Mouse (Mus musculus) retina, adult 2 months (tissue): ENCODE measurements around the gene Tbc1d14.

Source experiments
- DNase-seq: peaks from one replicate; pipeline ENCODE4 v3.0.0-alpha.2; 2012; ENCODE audit warnings: low read depth, low spot score

The Tbc1d14 gene

DNA sequence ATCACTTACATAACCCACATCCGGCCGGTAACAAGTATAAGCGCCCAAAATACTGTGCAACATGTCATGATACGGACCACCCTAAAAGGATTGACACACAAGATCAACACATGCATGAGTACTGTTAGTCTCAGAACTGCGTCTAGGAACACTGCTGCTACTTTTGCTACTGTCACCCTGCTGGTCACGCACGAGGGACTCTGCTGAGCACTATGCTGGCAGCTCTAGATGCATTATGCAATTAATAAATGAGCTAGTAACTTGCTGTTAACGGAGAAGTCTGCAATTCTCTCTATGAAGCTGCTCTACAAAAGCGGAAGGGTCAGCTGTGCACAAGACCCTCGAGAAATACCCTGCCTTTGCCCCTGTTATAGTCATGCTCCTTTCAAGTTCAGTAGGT, 84.7 kb downstream of the Tbc1d14 start:
- no peak for DNase-seq

DNA sequence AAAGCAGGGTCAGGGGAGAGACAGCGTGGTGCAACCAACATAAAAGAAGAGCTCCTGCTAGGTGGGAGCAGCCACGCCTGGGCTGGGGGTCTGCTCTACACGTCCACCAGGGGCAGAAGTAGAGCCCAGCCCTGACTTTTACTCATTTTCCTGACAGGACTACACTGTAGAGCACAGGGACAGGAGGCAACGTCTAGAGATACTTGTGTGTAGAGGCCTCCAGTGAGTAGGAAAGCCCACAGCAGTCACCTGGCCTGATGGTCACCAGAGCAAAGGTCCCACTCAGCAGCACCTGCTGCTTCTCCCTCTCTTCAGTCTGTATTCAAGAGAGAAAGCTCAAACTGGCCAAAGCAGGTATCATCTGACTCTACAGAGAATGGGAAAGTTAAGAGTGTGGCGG, 87.4 kb downstream of the Tbc1d14 start:
- DNase-seq = no peak

DNA sequence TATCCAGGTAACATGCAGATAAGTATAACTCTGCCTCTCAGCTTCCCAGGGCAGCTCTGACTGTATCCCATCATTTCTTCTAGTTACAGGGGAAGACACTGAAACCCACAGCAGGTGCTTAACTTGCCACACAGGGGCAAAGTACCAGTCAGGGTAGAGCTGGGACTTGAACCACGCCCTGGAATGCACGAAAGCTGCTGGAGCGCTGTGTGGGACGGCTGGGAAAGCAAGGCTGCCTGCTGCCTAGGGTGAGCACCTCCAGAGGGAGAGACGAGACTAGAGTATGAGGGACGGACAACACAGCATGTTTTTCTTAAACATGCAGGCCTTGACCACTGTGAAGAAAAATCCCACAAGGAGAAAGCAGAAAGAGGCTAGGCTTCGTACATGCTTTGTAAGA, 87.8 kb downstream of the Tbc1d14 start:
- DNase-seq = no peak

DNA sequence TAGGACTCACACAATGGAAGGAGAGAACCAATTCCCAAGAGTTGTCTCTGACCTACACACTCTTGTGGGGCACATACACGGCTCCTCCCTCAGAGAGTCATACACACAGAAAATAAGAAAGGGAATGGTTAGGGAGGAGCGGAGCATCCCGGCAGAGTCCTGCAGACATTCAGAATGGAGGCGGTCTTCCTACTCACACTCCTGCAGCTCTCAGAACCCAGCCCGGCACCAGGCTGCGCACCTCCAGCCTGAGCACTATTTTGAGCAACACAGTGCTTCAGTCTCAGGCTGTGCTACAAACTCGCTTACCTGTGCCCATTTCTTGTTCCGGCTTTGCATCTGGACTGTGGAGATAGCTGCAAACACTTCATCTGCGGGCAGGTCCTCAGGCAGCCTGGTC, 98.4 kb downstream of the Tbc1d14 start:
- no peak for DNase-seq

DNA sequence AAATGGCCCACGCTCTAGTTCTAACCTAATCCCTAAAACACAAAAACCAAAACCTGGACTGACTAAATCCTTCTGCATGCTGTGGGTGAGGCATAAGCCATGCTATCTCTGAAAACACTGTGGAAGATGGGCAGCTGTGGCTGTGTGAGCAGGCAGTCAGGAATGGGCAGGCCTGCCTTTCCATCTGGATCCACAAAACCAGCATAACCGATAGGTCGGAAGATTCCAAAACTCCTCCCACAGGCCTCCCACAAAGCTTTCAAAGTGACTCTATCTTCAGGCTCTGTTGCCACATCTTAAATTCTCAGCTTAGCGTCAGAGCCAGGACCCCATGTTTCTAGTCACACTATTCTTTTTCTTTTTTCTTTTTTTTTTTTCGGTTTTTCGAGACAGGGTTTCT, 99.2 kb downstream of the Tbc1d14 start:
- DNase-seq = no peak

DNA sequence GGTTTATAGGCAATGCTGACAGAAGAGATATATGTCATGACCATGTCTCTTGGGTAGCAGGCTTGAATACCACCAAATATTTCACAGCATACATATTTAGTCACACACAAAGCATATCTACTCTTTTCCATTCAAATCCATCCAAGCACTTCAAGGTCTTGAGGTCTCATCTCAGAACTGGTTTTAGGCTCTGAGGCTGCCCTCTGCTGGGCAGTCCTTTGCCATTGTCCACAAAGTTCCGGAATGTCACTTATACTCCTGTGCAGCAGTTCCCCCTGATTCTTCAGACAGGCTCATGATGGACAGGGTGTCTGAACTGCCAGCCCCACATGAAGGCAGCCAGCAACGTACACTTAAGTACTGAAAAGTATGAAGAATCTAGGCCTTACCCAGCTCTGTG, 103.9 kb downstream of the Tbc1d14 start:
- DNase-seq = no peak

DNA sequence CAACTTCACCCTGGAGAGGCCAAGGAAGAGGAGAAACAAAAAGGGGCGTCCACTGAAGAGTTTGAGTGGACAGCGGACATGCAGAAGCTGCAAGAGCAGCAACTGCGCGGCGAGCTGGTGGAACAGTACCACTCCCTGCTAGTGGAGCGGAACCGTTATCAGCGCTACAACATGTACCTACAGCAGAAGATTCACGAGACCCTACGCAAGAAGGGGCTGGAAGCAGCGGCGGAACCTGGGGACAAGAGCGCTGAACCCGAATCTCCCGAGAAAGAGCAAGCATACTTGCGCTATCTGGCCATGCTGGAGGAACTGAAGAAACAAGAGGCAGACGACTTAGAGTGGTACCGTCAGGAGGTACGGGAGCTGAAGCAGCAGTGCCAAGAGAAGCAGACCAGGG, 107.8 kb downstream of the Tbc1d14 start:
- DNase-seq = no peak

DNA sequence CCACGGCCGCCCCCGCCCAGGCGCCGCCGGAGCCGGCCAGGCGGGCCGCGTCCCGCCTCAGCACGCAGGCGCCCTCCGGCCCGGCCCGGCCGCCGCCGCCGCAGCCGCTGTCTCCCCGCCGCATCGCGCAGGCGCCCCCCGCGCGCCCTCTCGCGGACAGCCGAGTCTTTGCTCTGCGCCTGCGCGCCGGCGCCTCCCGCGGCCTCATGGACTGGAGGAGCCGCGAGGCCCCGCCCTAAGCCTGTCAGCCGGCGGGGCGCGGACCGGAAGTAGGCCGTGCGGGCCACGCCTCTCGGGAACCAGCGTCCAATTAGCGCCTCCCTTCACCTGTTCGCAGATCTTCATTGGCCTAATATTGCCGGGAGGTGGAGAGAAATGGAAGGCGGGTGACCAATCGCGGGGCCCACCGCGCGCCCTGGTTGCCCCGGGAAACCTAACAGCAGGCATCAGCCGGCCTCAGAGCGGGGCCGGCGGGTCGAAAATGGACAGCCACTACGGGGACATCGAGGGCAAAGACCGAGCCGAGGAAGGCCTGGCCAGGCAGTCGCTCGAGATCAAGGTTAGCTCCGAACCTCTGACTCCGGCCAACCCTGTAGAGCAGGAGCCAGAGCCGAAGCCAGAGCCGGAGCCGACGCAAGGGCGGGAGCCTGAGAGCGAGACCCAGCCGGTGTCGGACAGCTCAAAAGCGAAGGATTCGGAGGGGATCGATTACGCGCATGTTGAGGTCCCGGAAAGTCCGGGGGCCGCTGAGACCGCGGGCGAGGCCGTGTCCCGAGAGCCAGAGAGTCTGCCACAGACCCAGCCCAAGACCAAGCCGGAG, 108.7 kb downstream of the Tbc1d14 start, which contains the start of the genes Tada2b and Ccdc96:
Tada2b (minus strand) TSS at position 115 of the 820 bp plus-strand sequence.
Ccdc96 (plus strand) TSS at position 418 of the 820 bp plus-strand sequence.
- peak; percentile 96 for DNase-seq

DNA sequence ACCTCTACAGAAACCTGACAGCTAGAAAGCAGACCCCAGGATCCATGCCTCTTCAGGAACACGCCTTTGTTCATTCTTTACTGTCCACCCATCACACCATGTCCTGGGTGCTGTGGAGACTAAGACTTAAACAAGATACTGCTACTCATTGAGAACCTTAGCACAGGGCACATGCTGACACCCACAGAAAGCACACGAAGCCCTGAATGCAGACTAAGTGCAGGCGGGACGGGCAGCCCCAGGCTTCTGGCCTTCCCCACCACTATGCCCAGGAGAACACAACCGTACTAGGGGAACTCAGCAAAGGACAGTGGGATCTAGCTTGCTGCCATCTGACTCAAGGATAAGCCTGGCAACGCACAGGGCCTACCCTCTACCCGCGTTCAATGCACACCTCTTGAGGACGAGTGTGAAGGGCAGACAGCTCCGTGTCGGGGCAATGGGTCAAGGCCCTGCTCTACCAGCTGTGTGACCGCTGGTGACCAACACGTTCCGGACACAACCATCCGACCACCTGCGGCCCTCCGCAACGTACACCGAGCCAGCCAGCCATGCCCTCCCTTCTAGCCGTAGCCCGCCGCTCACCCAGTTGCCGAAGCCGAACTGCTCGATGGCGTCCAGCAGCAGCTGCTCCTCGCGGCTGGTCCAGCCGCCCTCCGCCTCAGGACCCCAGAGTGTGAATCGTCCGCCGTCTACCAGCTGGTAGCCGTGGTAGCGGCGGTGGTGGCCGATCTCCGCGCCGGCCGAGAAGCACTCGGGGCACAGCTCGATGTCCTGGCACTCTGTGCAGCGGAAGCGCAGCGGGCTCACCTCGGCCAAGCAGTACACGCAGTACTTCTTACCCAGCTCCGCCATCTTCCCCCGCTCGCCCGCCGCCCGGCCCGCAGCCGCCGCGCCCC, 109.6 kb downstream of the Tbc1d14 start:
- no peak for DNase-seq

DNA sequence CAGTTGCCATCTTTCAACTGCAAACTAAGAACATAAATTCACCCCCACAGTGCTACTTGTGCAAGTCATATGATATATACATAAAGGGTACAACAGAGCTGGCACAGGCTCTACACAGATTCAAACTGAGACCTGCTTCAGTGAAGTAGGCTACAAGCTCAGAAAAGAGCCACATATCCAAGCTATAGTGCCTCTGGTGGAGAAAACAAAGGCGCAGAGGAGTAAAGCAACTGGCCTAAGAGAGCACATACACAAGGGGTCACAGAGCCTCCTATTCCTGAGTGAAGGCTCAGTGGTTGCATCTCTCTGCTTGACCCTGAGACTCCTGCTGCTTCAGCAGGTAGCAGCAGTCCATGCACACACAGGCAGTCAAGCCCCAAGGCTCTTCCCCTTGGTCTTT, 112.0 kb downstream of the Tbc1d14 start:
- no peak for DNase-seq

DNA sequence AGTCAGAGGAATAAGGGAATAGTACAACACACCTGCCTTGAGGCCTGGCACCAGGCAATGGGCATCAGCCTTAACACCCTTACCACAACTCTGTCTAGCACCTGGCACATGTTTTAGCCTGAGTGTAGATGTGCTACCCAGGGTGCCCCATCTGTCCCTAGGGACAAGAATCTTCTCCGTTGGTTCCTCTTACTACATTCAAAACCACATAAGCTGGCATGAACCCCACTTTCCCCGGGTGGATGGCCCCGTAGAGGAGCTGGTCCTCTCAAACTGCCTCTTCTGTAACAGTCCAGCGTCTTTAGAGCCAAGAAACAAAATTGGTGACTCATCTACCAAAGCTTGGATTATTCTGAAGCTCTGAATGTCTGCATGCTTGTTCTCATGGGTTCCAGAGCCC, 112.7 kb downstream of the Tbc1d14 start:
- DNase-seq = no peak

DNA sequence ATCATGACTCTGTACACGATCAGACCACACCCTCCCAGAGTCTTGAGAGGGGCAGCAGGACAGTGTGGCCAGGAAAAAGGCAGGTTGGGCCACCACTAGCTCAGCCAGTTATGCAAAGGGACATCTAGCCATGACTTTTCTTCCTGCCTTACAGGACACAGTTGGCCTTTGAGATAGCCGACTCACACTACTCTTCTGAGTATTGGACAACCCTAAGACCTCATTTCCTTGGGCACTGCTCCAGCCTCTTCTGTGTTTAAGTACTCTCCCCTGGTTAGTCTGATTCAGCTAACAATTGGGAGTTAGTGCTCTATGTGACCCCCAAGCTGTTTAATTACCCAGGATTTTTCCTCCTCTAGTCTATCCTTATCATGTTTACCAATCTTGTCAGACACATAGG, 113.3 kb downstream of the Tbc1d14 start:
- DNase-seq = no peak

DNA sequence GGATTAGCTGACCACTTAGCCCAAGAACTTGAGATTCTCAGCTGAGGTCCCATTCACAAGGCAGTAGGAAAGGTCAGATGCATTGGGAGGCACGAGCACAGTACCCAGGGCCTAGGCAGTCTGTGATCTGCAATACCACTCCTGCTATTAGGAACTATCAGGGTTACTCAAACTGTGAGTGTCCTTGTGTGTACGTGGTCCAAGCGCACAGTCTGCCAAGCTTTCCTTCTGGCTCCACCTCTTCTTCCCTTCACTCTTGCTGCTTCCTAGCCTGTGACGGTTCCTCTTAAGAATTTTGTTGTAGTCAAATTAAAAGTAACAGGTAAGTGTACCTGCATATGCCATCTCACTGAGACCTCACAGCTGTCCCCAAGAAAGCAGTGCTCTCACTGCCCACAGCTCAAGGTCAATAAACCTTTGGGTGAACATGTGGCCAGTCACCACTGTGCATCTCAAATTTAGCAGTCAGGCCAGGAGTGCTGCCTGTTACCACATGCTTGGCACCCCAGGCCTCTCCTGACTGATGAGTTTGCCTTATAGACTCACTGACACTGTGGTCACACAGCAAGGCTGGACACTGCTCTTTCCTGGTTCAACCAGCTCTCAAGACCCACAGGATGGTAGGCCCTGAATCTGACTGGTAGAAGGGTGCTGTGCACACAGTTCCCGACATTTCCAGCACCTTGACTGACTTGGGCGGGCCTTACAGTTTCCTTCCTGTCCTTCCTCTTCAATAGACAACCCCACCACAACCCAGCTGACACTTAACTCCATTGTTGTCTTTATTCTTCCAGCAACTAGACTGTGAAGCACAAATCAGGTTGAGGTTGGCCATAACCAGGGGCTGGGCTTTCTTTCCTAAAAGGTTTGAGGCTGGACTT, 114.3 kb downstream of the Tbc1d14 start:
- DNase-seq = no peak

DNA sequence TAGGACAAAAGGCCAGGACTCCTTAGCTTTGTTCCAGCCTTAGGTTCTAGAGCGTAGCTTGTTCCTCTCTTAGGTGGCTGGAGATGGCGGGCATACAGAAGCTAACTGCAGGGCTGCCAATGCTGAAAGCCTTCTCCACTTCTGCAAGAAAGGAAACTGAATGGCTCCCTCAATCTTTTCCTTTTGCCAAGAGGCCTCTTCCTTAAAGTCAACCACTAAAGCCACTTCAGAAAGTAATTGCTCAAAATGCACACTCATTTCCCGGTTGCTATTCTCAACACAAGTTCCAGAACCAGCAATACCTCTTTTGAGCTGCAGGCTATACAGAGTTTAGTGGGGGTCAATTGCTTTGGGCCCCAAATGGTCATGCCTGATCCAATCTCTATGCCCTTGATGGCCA, 115.6 kb downstream of the Tbc1d14 start:
- DNase-seq = no peak

DNA sequence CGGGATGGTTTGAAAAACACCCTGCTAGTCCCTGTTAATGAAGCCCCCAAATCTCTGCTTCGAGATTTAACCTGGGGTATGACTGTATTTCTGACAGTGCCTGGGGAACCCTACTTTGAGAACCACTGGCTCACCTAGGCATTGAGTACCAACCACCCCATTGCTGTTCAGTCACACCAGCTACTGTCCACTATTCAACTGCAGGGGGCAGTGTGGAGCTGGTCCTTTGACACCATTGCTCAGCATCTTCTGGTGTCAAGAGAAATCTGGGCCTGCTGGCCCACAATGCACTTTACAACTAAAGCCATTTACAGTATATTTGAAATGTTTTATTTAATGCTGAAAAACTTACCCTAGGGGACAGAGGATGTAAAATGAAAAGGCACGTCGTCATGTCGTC, 118.8 kb downstream of the Tbc1d14 start:
- DNase-seq = no peak

DNA sequence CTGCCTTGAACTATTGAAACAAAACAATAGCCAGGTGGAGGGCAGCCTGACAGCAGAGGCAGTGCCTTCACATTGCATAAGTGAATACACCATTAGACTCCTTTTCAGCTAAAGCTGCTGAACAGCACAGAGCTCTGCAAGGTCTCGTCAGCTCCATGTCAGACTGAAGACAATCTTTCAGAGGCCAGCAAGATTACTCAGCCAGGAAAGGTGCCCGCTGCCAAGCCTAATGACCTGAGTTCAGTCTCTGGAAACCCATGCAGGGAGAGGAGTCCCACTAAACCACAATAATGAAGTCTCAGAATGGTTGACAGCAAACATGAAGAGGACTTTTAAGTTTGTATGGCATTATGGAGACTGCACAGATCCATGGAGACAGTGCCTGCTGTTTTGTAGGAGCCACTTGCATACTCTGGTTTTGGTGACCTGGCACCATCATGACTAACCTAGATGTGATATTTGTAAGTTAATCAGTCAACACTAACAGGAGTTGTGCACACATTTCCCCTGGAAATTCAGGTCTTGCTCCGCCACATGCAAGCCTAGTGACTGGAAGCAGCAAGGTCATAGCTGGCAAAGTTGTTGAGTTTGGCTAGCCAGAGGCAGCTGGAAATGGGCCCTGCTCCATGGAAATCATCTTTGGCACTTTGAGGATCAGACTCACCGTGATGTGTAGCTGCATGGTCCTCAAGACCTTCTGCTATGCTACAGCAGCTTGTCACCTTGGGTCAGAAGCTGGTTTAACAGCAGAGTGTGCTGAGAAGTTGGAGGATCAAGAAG, 120.0 kb downstream of the Tbc1d14 start:
- no peak for DNase-seq

DNA sequence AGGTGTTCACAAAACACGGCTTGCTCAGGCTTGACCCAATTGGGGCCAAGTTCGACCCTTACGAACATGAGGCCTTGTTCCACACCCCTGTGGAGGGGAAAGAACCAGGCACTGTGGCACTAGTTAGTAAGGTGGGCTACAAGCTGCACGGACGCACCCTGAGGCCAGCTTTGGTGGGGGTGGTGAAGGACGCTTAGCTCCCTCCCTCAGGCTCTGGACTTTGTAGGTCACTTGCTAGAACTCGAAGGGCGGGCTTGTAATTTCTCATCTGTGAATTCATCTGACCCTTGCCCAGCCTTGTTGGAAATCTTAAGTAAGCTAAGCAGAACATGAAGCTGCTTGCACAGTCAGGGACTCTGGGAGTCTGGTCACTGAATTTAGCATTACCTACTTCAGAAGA, 121.9 kb downstream of the Tbc1d14 start:
- no peak for DNase-seq

DNA sequence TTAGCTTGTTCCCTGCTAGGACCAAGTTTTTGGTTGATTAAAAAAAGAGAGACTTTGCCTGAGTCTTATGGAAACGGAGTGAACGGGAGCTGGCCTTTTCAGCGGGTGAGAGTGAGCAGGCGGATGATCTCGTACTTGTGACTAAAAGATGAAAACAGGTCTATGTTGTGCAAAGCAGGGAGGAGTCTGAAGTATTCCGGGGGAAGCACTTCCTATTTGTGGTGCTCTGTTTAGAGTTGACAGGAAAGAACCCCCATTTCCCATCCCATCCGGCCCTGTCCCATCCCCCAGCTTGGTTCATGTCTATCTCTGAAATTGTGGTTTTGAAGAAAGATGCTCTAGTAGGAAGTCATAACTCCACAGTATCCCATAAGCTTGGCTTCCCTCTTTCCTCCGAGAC, 127.2 kb downstream of the Tbc1d14 start:
- DNase-seq = no peak

DNA sequence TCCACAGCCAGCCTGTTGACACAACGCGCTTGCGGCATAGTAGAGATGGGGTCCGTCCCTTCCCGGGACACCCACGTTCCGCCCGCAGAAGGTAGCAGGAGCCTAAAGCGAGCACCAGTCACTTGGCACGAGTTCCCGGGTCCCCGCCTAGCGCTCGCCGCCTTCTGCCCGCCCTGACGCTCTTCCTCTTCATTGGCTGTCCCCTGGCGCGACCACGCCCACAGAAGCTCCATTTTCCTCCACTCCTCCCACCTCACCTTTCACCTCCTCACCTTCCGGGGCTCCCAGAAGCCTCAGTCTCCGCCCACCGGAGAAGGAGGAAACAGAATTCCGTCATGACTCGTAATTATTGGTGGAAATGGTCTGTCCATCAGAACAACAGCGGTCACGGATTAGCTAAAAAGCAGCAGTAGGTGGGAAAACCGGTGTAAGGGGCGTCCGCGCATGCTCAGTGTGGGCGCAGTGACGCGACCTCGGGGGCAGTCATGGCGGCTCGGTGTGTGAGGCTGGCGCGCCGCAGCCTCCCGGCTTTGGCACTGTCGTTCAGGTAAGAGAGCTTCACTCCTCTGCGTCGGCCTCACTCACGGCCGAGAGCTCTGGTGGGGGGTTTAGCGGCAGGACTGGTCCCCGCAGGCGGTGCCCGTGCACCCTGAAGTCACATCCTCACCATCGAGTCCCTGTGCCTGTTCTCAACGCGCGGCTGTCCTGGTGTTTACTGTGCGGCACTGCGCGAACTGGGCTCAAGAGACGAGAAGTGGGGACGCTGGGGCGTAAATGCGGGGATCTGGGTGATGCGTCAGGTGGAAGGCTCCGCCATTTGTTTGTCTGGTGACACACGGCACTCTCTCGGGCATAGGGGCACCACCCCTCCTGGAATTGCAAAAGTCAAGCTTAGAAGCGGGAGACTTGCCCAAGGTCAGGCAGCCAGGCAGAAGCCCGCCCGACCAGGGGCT, 128.1 kb downstream of the Tbc1d14 start, which contains the start of gene Grpel1:
Grpel1 (plus strand) TSS at position 290 of the 953 bp plus-strand sequence.
- peak; percentile 100 for DNase-seq

DNA sequence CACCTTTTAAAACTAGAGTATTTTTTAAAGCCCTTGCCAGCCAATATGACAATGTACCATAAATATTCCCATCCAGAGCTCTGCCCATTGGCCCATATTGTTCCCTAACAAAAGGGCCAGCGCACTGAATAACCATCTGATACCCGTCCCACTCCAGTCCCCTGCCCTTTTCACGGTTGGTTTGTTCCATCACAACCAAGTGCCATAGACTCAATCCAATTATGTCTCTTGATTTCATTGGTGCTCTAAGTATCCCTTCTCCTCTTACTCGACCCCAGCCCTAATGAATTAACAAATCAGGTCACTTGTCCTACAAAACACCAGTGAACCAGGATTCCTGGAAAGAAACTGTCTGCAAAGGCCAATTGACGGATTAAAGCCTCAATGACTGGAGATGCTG, 129.7 kb downstream of the Tbc1d14 start:
- no peak for DNase-seq
